Mouse (Mus musculus): ENCODE measurements around the gene Trf. TPM values are rescaled to one million over a fixed set of nuclear protein-coding genes. Genes with fewer than 3 reads are reported as not detected.
A peak's percentile ranks its signal among the peaks of the same experiment; 100 is the strongest.

The Trf gene
- polyA plus RNA-seq, 1 experiment from 2014 or later, result 18.7 TPM

GRCm38 (mm10) chr9:103243640-103244039 is 13.4 kb upstream of the Trf start:
- Histone ChIP-seq H3K4me3 (ENCODE audit: low read depth, low read length) (no peak overlapping the region), H3K4me1 (ENCODE audit: control insufficient read depth, insufficient read depth, low read length) (no peaks in the 10 kb centered on the region), H3K9ac (ENCODE audit: low read length) (no peak overlapping the region), H3K9me3 (ENCODE audit: control insufficient read depth, low read length) (no peaks in the 10 kb centered on the region), H3K27ac (ENCODE audit: low read depth, low read length) (no peak overlapping the region), H3K27me3 (ENCODE audit: control insufficient read depth, insufficient read depth, low read length) (no peaks in the 10 kb centered on the region), H3K4me2 (no peak overlapping the region), H3K36me3 (ENCODE audit: control insufficient read depth, insufficient read depth, low read length) (no peaks in the 10 kb centered on the region)
- DNase-seq (ENCODE audit: low spot score, missing footprints) (no peak), ATAC-seq (ENCODE audit: low FRiP score) (no peak)
- 94% methylated on average over 4 of the region's 4 CpGs for WGBS

DNA sequence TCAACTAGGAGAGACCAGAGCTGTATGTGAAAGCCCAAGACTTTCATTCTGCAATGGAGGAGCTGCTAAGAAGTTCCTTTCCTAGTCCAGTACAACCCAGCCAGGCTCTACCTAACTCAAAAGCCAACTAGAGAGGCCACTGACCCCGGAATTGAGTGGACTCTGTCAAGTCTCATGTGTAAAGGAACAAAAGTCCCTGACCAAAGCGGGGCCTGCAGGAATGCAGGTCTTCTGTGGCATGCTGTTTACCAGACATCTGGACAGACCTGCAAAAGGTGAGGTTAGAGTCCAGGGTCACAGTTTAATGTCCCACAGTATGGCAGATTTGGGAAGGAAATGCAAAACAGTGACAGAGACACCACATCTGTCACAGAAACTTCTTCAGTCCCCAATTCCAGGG is 11.0 kb upstream of the Trf start:
- DNase-seq (ENCODE audit: low spot score, missing footprints) (no peak), ATAC-seq (ENCODE audit: low FRiP score) (no peak)
- Histone ChIP-seq H3K27ac (ENCODE audit: low read depth, low read length) (no peak overlapping the region), H3K4me3 (ENCODE audit: low read depth, low read length) (no peak overlapping the region), H3K27me3 (ENCODE audit: control insufficient read depth, insufficient read depth, low read length) (no peaks in the 10 kb centered on the region), H3K4me2 (no peak overlapping the region), H3K36me3 (ENCODE audit: control insufficient read depth, insufficient read depth, low read length) (no peaks in the 10 kb centered on the region), H3K9me3 (ENCODE audit: control insufficient read depth, low read length) (no peaks in the 10 kb centered on the region), H3K4me1 (ENCODE audit: control insufficient read depth, insufficient read depth, low read length) (no peaks in the 10 kb centered on the region), H3K9ac (ENCODE audit: low read length) (no peak overlapping the region)
- WGBS, result 70% methylated on average over 2 of the region's 2 CpGs

GRCm38 (mm10) chr9:103239471-103239870 is 9.2 kb upstream of the Trf start:
- ATAC-seq (ENCODE audit: low FRiP score), result no peak
- Histone ChIP-seq H3K4me1 (ENCODE audit: control insufficient read depth, insufficient read depth, low read length) (no peaks in the 10 kb centered on the region; the same call in 1 of the 2 replicates), H3K4me3 (ENCODE audit: low read depth, low read length) (no peak overlapping the region), H3K4me2 (no peak overlapping the region), H3K9me3 (ENCODE audit: control insufficient read depth, low read length) (no peaks in the 10 kb centered on the region), H3K27me3 (ENCODE audit: control insufficient read depth, insufficient read depth, low read length) (no peaks in the 10 kb centered on the region), H3K9ac (ENCODE audit: low read length) (no peak overlapping the region), H3K27ac (ENCODE audit: low read depth, low read length) (no peak overlapping the region), H3K36me3 (ENCODE audit: control insufficient read depth, insufficient read depth, low read length) (no peaks in the 10 kb centered on the region)
- no peak for DNase-seq (ENCODE audit: low spot score, missing footprints)
- 87% methylated on average over 6 of the region's 6 CpGs for WGBS

- no peak overlapping the region for H3K27ac ChIP-seq (ENCODE audit: low read depth, low read length)
- 68% methylated on average over 7 of the region's 7 CpGs for WGBS
These were observed 4.4 kb upstream of the Trf start for GRCm38 (mm10) chr9:103234565-103235165.

DNA sequence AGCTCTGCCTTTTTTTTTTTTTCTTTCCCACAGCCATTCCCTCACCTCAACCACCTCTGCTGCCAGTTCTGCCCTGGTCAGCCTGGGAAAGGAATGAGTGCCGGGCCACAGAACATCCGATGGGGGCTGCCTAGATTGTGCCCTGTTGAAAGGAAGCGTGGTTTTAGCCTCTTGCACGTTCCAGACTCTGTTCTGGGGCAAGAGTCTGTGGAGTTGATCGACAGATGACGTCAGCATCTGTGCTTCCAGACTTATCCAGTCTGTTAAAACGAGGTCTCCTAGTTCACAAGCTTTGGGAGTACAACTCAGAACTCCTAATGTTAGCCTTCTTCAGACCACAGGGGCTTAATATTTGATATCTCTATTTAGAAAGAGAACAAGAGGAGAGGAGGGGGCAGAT is 3.8 kb upstream of the Trf start:
- 86% methylated on average over 7 of the region's 7 CpGs for WGBS
- no peak for DNase-seq (ENCODE audit: low spot score, missing footprints)
- no peak overlapping the region for H3K9ac ChIP-seq (ENCODE audit: low read length)
- no peak overlapping the region for H3K4me3 ChIP-seq (ENCODE audit: low read depth, low read length)
- H3K4me2 ChIP-seq, result no peak overlapping the region
- no peaks in the 10 kb centered on the region for H3K9me3 ChIP-seq (ENCODE audit: control insufficient read depth, low read length)
- H3K27me3 ChIP-seq (ENCODE audit: control insufficient read depth, insufficient read depth, low read length), result no peaks in the 10 kb centered on the region
- no peaks in the 10 kb centered on the region; the same call in 1 of the 2 replicates for H3K4me1 ChIP-seq (ENCODE audit: control insufficient read depth, insufficient read depth, low read length)
- H3K36me3 ChIP-seq (ENCODE audit: control insufficient read depth, insufficient read depth, low read length), result no peaks in the 10 kb centered on the region
- ATAC-seq (ENCODE audit: low FRiP score), result no peak
- no peak overlapping the region for H3K27ac ChIP-seq (ENCODE audit: low read depth, low read length)

More at GRCm38 (mm10) chr9:103234565-103235165, 4.4 kb upstream of the Trf start:
- Histone ChIP-seq H3K4me1 (ENCODE audit: control insufficient read depth, insufficient read depth, low read length) (no peaks in the 10 kb centered on the region; the same call in 1 of the 2 replicates), H3K36me3 (ENCODE audit: control insufficient read depth, insufficient read depth, low read length) (no peaks in the 10 kb centered on the region), H3K4me3 (ENCODE audit: low read depth, low read length) (no peak overlapping the region), H3K27me3 (ENCODE audit: control insufficient read depth, insufficient read depth, low read length) (no peaks in the 10 kb centered on the region), H3K4me2 (no peak overlapping the region), H3K9ac (ENCODE audit: low read length) (no peak overlapping the region), H3K9me3 (ENCODE audit: control insufficient read depth, low read length) (no peaks in the 10 kb centered on the region)
- DNase-seq (ENCODE audit: low spot score, missing footprints) (no peak), ATAC-seq (ENCODE audit: low FRiP score) (no peak)

- no peak overlapping the region for H3K9ac ChIP-seq (ENCODE audit: low read length)
- no peak for DNase-seq (ENCODE audit: low spot score, missing footprints)
- no peak overlapping the region for H3K4me3 ChIP-seq (ENCODE audit: low read depth, low read length)
- no peaks in the 10 kb centered on the region for H3K36me3 ChIP-seq (ENCODE audit: control insufficient read depth, insufficient read depth, low read length)
- ATAC-seq (ENCODE audit: low FRiP score), result no peak
- no peaks in the 10 kb centered on the region for H3K27me3 ChIP-seq (ENCODE audit: control insufficient read depth, insufficient read depth, low read length)
- no peaks in the 10 kb centered on the region; the same call in 1 of the 2 replicates for H3K4me1 ChIP-seq (ENCODE audit: control insufficient read depth, insufficient read depth, low read length)
- H3K27ac ChIP-seq (ENCODE audit: low read depth, low read length), result no peak overlapping the region
- WGBS, result 69% methylated on average over 7 of the region's 7 CpGs
- no peak overlapping the region for H3K4me2 ChIP-seq
- no peaks in the 10 kb centered on the region for H3K9me3 ChIP-seq (ENCODE audit: control insufficient read depth, low read length)
These were observed 2.8 kb upstream of the Trf start for GRCm38 (mm10) chr9:103233006-103233395.

DNA sequence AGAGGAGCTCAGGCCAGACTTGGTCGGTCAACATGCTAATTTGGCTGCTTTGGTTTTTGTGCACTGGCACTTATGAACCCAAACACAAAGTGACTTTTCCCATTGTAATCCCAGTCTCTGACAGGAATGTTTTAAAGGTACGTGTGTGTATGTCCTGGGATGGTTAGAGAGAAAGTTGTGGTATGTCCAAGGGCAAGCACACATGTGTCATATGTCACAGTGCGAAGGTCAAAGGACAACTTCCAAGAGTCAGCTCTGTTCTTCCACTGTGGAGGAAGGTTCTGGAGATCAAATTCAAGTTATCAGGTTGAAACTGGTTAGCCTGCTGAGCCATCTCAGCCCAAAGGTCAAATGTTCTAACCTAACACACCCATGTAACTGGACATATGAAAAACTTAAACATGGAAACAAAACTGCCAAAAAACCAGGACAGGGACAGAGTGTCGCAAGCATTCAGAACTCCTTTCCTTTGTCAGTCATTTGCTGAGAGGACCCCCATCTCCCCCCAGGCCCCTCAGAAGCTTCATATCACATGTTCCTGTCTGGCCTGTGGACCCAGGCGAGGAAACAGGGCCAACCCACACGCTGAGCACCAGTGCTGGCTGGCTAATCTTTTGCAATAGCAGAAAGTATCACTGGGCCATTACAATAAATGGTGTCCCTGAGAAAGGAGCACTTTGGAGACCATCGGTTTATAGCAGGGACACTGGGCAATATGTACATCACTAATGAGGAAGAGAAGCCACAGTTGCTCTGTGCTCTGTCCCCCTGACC is 2.2 kb upstream of the Trf start:
- WGBS, result 88% methylated on average over 7 of the region's 7 CpGs

DNA sequence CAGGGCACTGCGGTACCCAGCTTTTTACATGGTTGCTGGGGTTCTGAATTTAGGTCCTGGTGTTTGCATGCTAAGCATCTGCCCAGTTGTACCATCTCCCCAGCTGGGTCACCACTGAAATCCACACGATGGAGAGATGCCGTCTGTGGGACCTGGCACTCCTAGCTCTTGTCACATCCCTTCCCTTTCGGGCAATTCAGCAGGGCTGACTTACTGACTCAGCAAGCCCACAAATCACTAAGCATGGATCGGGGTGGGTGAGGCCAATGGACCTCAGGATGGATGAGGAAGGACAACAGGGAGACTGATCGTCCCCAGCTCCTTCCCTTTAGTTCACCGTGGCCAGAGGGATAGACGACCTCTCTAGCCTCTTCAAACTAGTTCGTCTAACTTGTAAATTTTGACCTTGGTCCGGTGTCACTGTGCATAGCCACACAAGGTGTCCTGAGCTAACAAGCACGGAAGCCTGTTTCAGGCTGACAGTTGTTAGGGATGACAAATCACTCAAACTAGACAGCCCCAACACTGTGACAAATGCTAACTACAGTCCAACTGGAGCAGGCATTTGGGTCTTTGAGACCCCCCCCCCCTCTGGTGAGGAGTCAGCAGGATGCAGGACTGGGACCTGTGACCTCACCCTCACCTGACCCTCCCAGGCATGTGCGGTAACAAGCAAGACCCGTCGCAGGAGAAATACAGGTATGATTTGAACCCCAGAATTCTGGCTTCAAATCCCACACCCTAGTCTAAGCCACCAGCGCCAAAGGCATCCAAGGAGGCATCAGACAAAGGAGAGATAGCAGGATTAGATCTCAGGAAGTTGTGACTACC is 992 bp downstream of the Trf start:
- WGBS, result 86% methylated on average over 15 of the region's 15 CpGs
- no peaks in the 10 kb centered on the region for H3K9me3 ChIP-seq (ENCODE audit: control insufficient read depth, low read length)
- H3K4me1 ChIP-seq (ENCODE audit: control insufficient read depth, insufficient read depth, low read length), result no peaks in the 10 kb centered on the region
- DNase-seq (ENCODE audit: low spot score, missing footprints) (peak; percentile 77), ATAC-seq (ENCODE audit: low FRiP score) (no peak)
- H3K27me3 ChIP-seq (ENCODE audit: control insufficient read depth, insufficient read depth, low read length), result no peaks in the 10 kb centered on the region
- H3K27ac ChIP-seq (ENCODE audit: low read depth, low read length), result no peak overlapping the region
- H3K4me3 ChIP-seq (ENCODE audit: low read depth, low read length), result no peak overlapping the region
- H3K9ac ChIP-seq (ENCODE audit: low read length), result no peak overlapping the region
- no peak overlapping the region for H3K4me2 ChIP-seq
- H3K36me3 ChIP-seq (ENCODE audit: control insufficient read depth, insufficient read depth, low read length), result no peaks in the 10 kb centered on the region

More for the DNA sequence above, 2.2 kb upstream of the Trf start:
- H3K9ac ChIP-seq (ENCODE audit: low read length), result no peak overlapping the region
- H3K9me3 ChIP-seq (ENCODE audit: control insufficient read depth, low read length), result no peaks in the 10 kb centered on the region
- no peaks in the 10 kb centered on the region; the same call in 1 of the 2 replicates for H3K4me1 ChIP-seq (ENCODE audit: control insufficient read depth, insufficient read depth, low read length)
- no peak overlapping the region for H3K4me3 ChIP-seq (ENCODE audit: low read depth, low read length)
- no peaks in the 10 kb centered on the region for H3K36me3 ChIP-seq (ENCODE audit: control insufficient read depth, insufficient read depth, low read length)
- no peak overlapping the region for H3K27ac ChIP-seq (ENCODE audit: low read depth, low read length)
- ATAC-seq (ENCODE audit: low FRiP score), result no peak
- DNase-seq (ENCODE audit: low spot score, missing footprints), result no peak
- no peaks in the 10 kb centered on the region for H3K27me3 ChIP-seq (ENCODE audit: control insufficient read depth, insufficient read depth, low read length)
- no peak overlapping the region for H3K4me2 ChIP-seq
